Mouse (Mus musculus) forebrain, embryonic 13.5 days (tissue): ENCODE measurements at regions not wholly inside any gene's neighbourhood (a gene's known extent, or its start where the extent isn't known, plus 50 kb on each side); places are given as distances from the start of the nearest gene placed in this dataset.

Experiments
- ATAC-seq: fragments of 200-750 bp; cut with Nextera tagmentation; 2 replicates; pipeline ENCODE4 v1.8.0; 2017
- H3K27ac ChIP-seq: fragments of 300-500 bp; sonication (generic); 2 replicates; pipeline ENCODE4 v1.5.1; 2015; ENCODE audit warnings: inconsistent platforms, mild to moderate bottlenecking, moderate library complexity
- H3K27me3 ChIP-seq: fragments of 300-500 bp; sonication (generic); 2 replicates; pipeline ENCODE4 v1.6.1; 2015; ENCODE audit warnings: mild to moderate bottlenecking, inconsistent platforms
- H3K36me3 ChIP-seq: fragments of 300-500 bp; sonication (generic); 2 replicates; pipeline ENCODE4 v1.6.1; 2015; ENCODE audit warnings: mild to moderate bottlenecking, inconsistent platforms; ENCODE audit not compliant: poor library complexity, severe bottlenecking
- H3K4me1 ChIP-seq: fragments of 300-500 bp; sonication (generic); 2 replicates; pipeline ENCODE4 v1.6.1; 2015; ENCODE audit warnings: inconsistent platforms
- H3K4me2 ChIP-seq: fragments of 300-500 bp; sonication (generic); 2 replicates; pipeline ENCODE4 v1.6.1; 2015; ENCODE audit warnings: inconsistent platforms, mild to moderate bottlenecking, moderate library complexity
- H3K4me3 ChIP-seq: fragments of 300-500 bp; sonication (generic); 2 replicates; pipeline ENCODE4 v1.5.1; 2015; ENCODE audit warnings: mild to moderate bottlenecking, inconsistent platforms
- H3K9ac ChIP-seq: fragments of 300-500 bp; sonication (generic); 2 replicates; pipeline ENCODE4 v1.6.1; 2015; ENCODE audit warnings: mild to moderate bottlenecking, inconsistent platforms
- H3K9me3 ChIP-seq: fragments of 300-500 bp; sonication (generic); replicated peaks from 2 replicates; pipeline ENCODE4 v1.6.1; 2016; ENCODE audit warnings: inconsistent platforms
- WGBS: fragments of 180-500 bp; shearing (Covaris S2); methylation state at CpG from one replicate; pipeline ENCODE4 v1.1.7; 2015; 5-methylcytosine and 5-hydroxymethylcytosine counted together

DNA sequence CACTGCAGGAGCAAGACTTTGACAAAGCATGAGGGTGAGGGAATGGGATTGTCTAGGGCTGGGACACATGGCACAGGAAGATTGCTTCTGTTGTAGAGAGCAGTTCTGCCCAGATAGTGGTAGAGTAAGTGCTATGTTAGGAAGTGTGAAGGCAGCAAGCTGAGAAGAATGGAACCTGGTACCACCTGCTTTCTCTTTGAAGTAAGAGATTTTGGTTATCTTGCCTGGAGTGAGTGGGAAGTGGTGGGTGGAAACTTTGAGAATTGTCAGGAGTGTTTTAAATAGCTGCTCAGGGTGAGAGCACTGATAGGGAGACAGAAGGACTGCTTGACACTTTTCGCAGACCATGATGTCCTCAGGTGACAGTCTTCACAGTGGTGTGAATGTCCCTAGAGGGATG lies 81.0 kb upstream of the Fam49a start:
- 94% methylated on average over 1 of the region's 1 CpGs for WGBS
- H3K4me2 ChIP-seq, result no peak overlapping the region
- ATAC-seq, result no peak

DNA sequence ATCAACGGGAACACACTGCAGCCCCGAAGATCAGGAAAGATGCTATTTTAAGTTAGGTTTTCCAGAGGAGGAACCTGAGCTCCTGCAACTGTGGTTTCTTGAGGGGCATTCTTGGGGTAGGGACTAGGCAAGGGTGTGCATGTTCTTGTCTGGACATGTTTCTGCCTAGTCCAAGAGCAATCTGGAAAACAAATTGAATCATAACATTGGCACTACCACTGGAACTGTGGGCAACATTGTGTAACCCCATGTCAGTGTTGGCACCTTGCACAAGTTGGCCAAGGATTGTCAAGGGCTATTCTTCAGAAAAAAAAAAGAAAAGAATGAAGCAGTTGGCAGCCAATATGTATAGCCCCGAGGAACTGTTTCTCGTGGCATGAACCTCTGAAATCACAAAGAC lies 80.3 kb upstream of the Fam49a start:
- Histone ChIP-seq H3K36me3 (no peaks in the 10 kb centered on the region), H3K27ac (no peak overlapping the region), H3K4me3 (no peak overlapping the region), H3K9me3 (no peaks in the 10 kb centered on the region), H3K27me3 (no peaks in the 10 kb centered on the region), H3K4me1 (peaks cover 12% of the 10 kb centered on the region; the same call in 1 of the 2 replicates), H3K4me2 (no peak overlapping the region), H3K9ac (no peak overlapping the region)
- ATAC-seq, result no peak
- WGBS, result 84% methylated on average over 4 of the region's 4 CpGs

More for the DNA sequence above, 81.0 kb upstream of the Fam49a start:
- H3K4me1 ChIP-seq, result peaks cover 16% of the 10 kb centered on the region; the same call in 1 of the 2 replicates
- no peaks in the 10 kb centered on the region for H3K9me3 ChIP-seq
- H3K27ac ChIP-seq, result no peak overlapping the region
- no peak overlapping the region for H3K4me3 ChIP-seq
- H3K36me3 ChIP-seq, result no peaks in the 10 kb centered on the region
- H3K27me3 ChIP-seq, result no peaks in the 10 kb centered on the region
- no peak overlapping the region for H3K9ac ChIP-seq

DNA sequence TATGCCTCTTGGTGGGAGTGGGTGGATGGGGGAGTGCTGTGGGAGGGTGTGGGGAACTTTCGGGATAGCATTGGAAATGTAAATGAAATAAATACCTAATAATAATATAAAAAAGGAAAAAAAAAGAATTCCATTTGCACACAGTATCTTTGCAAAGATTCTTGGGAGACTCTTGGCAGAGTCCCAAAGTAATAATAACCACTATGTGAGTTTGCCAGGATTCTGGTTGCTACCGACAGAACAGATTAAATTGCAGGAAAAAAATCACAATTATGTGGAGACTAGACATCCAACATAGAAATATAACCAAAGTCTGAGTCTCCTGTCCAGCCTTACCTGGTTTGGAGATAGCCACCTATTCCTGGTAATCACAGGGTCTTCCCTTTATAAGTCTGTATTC lies 75.6 kb upstream of the Fam49a start:
- 90% methylated on average over 2 of the region's 2 CpGs for WGBS
- Histone ChIP-seq H3K9me3 (no peaks in the 10 kb centered on the region), H3K27ac (no peak overlapping the region), H3K27me3 (no peaks in the 10 kb centered on the region), H3K36me3 (no peaks in the 10 kb centered on the region), H3K4me3 (no peak overlapping the region), H3K9ac (no peak overlapping the region), H3K4me2 (no peak overlapping the region), H3K4me1 (no peaks in the 10 kb centered on the region)
- ATAC-seq, result no peak

DNA sequence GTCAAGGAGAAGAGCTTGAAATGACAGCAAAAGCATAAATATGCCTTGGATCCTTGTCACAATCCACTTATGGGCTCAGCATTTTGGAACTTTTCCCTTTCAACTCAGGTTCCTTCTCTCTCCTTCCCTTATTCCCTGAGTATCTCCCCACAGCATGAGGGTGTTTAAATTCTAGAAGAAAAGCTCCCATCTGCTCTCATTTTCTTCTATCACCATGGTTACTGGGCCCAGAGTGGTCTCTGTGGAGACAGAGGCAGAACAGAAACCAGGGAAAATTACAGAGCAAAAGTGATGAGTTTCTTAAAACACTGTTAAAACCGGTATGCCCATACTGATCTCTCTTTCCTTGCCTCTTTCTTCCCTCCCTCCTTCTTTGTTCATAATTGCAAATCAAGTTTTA lies 66.9 kb upstream of the Fam49a start:
- no peaks in the 10 kb centered on the region for H3K27me3 ChIP-seq
- H3K36me3 ChIP-seq, result no peaks in the 10 kb centered on the region
- no peak overlapping the region for H3K4me2 ChIP-seq
- H3K27ac ChIP-seq, result no peak overlapping the region
- 74% methylated on average over 1 of the region's 1 CpGs for WGBS
- no peaks in the 10 kb centered on the region for H3K9me3 ChIP-seq
- no peak overlapping the region for H3K9ac ChIP-seq
- H3K4me3 ChIP-seq, result no peak overlapping the region
- peak; percentile 68; the same call in 1 of the 2 replicates for ATAC-seq
- H3K4me1 ChIP-seq, result no peaks in the 10 kb centered on the region

DNA sequence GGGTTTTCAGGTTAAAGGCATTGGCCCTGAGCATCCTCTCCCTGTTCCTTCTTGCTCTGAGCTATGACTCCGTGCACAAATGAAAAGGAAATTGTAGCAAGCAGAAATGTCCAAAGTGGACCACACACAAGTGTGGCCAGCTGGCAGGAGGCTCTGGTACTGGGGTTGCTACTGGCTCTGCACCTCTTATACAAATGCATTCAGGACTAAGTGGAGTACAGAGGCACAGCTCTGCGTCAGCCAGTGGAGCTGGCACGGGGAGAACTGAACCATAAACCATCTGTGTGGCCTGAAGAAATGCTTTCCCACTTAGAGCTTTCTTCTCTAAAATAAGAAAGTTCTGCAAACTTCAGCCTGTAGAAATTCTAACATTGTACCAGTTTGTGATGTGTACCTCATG lies 65.3 kb upstream of the Fam49a start:
- no peaks in the 10 kb centered on the region for H3K4me1 ChIP-seq
- H3K9me3 ChIP-seq, result no peaks in the 10 kb centered on the region
- no peaks in the 10 kb centered on the region for H3K27me3 ChIP-seq
- no peak overlapping the region for H3K4me3 ChIP-seq
- ATAC-seq, result no peak
- WGBS, result 85% methylated on average over 3 of the region's 3 CpGs
- H3K36me3 ChIP-seq, result no peaks in the 10 kb centered on the region
- H3K27ac ChIP-seq, result no peak overlapping the region
- no peak overlapping the region for H3K9ac ChIP-seq
- no peak overlapping the region for H3K4me2 ChIP-seq

DNA sequence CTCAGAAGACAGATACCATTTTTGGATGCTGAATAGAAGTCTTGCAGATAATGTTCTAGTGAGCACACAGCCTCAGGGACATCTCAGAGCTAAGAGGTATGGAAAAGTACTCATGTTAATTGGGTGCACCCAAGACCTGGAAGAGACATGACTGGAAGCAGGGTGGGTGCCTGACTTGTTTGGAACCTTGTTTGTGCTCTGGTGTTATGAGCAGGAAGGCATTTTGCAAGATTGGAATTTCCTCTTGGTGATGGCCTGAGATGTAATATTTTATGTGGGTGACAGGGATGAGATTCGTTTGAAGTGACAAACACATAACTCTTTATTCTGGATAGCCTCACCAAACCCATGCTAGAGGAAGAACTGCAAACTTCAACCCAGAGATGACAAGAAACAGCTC lies 53.7 kb upstream of the Fam49a start:
- Histone ChIP-seq H3K27me3 (no peaks in the 10 kb centered on the region), H3K4me1 (no peaks in the 10 kb centered on the region), H3K9ac (no peak overlapping the region), H3K9me3 (no peaks in the 10 kb centered on the region), H3K4me2 (no peak overlapping the region), H3K4me3 (no peak overlapping the region), H3K27ac (no peak overlapping the region), H3K36me3 (no peaks in the 10 kb centered on the region)
- no peak for ATAC-seq
- 63% methylated on average over 1 of the region's 1 CpGs for WGBS
